Mouse (Mus musculus) heart, embryonic 14.5 days (tissue): ENCODE results near the gene Prodh2. TPM values are rescaled to one million over a fixed set of nuclear protein-coding genes. Genes with fewer than 3 reads are reported as not detected.

Source experiments
- ATAC-seq: fragments of 200-750 bp; cut with Nextera tagmentation; 2 replicates; pipeline ENCODE4 v1.8.0; 2017; ENCODE audit warnings: low read depth, moderate TSS enrichment; ENCODE audit not compliant: insufficient number of reproducible peaks, insufficient read depth, low FRiP score
- H3K27ac ChIP-seq, 2 experiments: fragments of 200-500 bp in 1 of 2; fragments of 300-500 bp in 1 of 2; sonication (generic) in 1 of 2; replicated peaks in 1 of 2; 2 replicates each; pipeline ENCODE4 v1.5.1; 2012 to 2014; ENCODE audit warnings: low read depth in 2 of 2, low read length in 2 of 2, control low read depth in 1 of 2, mild to moderate bottlenecking in 1 of 2, mixed read lengths in 1 of 2; ENCODE audit not compliant: control insufficient read depth in 1 of 2, insufficient read depth in 1 of 2
- H3K27me3 ChIP-seq: fragments of 300-500 bp; sonication (generic); 2 replicates; pipeline ENCODE4 v1.6.1; 2014; ENCODE audit warnings: mild to moderate bottlenecking, low read length, control low read depth; ENCODE audit not compliant: control insufficient read depth, insufficient read depth
- H3K36me3 ChIP-seq: fragments of 300-500 bp; sonication (generic); 2 replicates; pipeline ENCODE4 v1.6.1; 2014; ENCODE audit warnings: mild to moderate bottlenecking, control low read depth, low read length, mixed read lengths; ENCODE audit not compliant: control insufficient read depth, insufficient read depth
- H3K4me1 ChIP-seq, 2 experiments: fragments of 200-500 bp in 1 of 2; fragments of 300-500 bp in 1 of 2; sonication (generic) in 1 of 2; 2 replicates each; pipeline ENCODE4 v1.6.1; 2012 to 2014; ENCODE audit warnings: low read length in 2 of 2, control low read depth in 1 of 2, mixed read lengths in 1 of 2; ENCODE audit not compliant: control insufficient read depth in 2 of 2, insufficient read depth in 2 of 2
- H3K4me2 ChIP-seq: fragments of 300-500 bp; sonication (generic); 2 replicates; pipeline ENCODE4 v1.6.1; 2014; ENCODE audit warnings: mild to moderate bottlenecking, low read length
- H3K4me3 ChIP-seq, 2 experiments: fragments of 200-500 bp in 1 of 2; fragments of 300-500 bp in 1 of 2; sonication (generic) in 1 of 2; 2 replicates each; pipeline ENCODE4 v1.5.1; 2012 to 2014; ENCODE audit warnings: low read length in 2 of 2, mild to moderate bottlenecking in 2 of 2, control low read depth in 1 of 2, low read depth in 1 of 2, moderate library complexity in 1 of 2; ENCODE audit not compliant: control insufficient read depth in 1 of 2, insufficient read depth in 1 of 2
- H3K9ac ChIP-seq: fragments of 300-500 bp; sonication (generic); 2 replicates; pipeline ENCODE4 v1.6.1; 2014; ENCODE audit warnings: mild to moderate bottlenecking, low read length
- H3K9me3 ChIP-seq: fragments of 300-500 bp; sonication (generic); 2 replicates; pipeline ENCODE4 v1.6.1; 2016; ENCODE audit warnings: low read length, control low read depth; ENCODE audit not compliant: control insufficient read depth
- WGBS: fragments of 180-500 bp; shearing (Covaris S2); extraction: QIAGEN DNeasy Blood & Tissue Kit; methylation state at CpG from one replicate; pipeline ENCODE4 v1.1.7; 2014; 5-methylcytosine and 5-hydroxymethylcytosine counted together
- polyA plus RNA-seq: library from polyadenylated mRNA; unstranded; fragments of >200 nt; fragmentation: Nextera tagmentation; extraction: Ambion mirVana; gene quantifications from 2 replicates; pipeline ENCODE4 v1.2.1, GENCODE M21; 2014

The Prodh2 gene
- polyA plus RNA-seq, 1 experiment from 2014 or later = not detected

DNA sequence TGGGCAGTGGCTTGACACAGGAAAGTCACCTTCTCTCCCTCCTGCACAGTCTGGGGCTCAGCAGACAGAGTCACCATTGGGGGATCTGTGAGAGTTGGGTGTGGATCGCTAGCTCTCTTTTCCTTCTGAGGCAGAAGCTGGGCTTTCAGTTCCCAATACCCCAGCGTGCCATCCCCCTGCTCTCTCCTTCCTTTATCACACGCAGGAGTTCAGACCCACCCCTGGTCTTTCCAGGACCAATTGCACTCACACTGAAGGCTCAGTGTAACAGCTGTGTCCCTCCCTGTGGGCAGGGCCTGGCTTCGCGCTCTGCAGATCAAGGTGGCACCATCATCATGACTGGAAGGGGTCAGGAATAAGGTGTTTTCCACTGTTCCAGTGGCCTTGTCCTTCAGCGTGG lies 39.2 kb upstream of the Prodh2 start:
- Histone ChIP-seq H3K27me3 (peaks cover 73% of the 10 kb centered on the region), H3K4me3 (0 out of 4 replicates have a peak overlapping the region, but pooled peaks of 1 of the 2 experiments have one; percentile 4), H3K4me2 (0 out of 2 replicates have a peak overlapping the region, but pooled peaks have one; percentile 11), H3K27ac (no peak overlapping the region), H3K36me3 (no peaks in the 10 kb centered on the region), H3K4me1 (peaks cover 0 to 3% of the 10 kb centered on the region in 2 experiments; a peak in 1 of 4 replicates), H3K9me3 (no peaks in the 10 kb centered on the region), H3K9ac (no peak overlapping the region)
- WGBS = 13% methylated on average over 6 of the region's 6 CpGs
- ATAC-seq = no peak

GRCm38 (mm10) chr7:30456487-30456886 lies 36.9 kb upstream of the Prodh2 start:
- no peak for ATAC-seq
- Histone ChIP-seq H3K4me2 (peak overlapping the region; percentile 14; the same call in 1 of the 2 replicates), H3K27ac (no peak overlapping the region), H3K9ac (no peak overlapping the region), H3K4me3 (no peak overlapping the region), H3K4me1 (peaks cover 0 to 3% of the 10 kb centered on the region in 2 experiments; a peak in 1 of 4 replicates), H3K36me3 (no peaks in the 10 kb centered on the region), H3K9me3 (no peaks in the 10 kb centered on the region), H3K27me3 (peaks cover 95% of the 10 kb centered on the region)
- 2% methylated on average over 9 of the region's 9 CpGs for WGBS

- Histone ChIP-seq H3K36me3 (no peaks in the 10 kb centered on the region), H3K27ac (no peak overlapping the region), H3K4me2 (peak overlapping the region; percentile 14), H3K27me3 (peaks cover 97% of the 10 kb centered on the region), H3K4me1 (peaks cover 0 to 3% of the 10 kb centered on the region in 2 experiments; a peak in 1 of 4 replicates), H3K4me3 (no peak overlapping the region; a peak in 1 of 4 replicates), H3K9ac (no peak overlapping the region), H3K9me3 (no peaks in the 10 kb centered on the region)
- WGBS = 1% methylated on average over 31 of the region's 31 CpGs
- no peak for ATAC-seq
Observed at GRCm38 (mm10) chr7:30456911-30457628, 36.4 kb upstream of the Prodh2 start.

DNA sequence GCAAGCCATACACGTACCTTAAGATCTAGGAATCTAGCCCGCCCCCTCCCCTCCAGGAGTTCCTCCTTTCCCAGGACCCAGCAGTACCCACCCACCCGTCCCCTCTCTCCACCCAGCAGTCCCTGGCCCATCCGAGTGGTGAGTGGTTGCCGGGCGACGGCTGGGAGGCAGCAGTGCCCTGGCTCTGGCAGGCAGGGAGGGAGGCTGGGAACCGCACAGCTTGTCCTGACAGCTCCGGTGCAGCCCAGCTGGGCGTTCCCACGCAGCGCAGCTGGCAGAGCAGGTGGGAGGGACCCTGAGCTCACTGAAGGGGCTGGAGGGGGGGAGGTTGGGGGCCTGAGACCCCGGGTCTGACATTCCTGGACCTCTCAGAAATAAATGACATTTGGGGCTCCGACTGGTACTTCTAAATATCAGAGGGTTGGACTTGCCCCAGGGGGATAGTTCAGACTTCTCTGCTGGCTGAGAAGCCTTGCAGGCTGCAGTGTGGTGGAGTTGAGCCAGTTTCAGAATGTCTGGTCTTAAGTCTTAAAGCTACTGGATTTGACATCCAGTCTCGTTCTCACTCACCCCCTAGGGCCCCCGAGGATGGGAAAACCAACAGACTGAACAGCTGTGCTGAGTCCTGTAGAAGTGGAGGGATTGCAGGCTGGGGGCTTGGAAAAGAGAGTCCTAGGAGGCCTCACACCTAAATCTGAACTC lies 35.6 kb upstream of the Prodh2 start, which contains the start of the genes Kirrel2 and Nphs1:
TSS of gene Kirrel2 (minus strand) at position 62 of the 702 bp plus-strand sequence.
TSS of gene Nphs1 (plus strand) at position 687 of the 702 bp plus-strand sequence.
- peak within 1 kb of the TSS; percentile 14 for H3K4me2 ChIP-seq
- peaks cover 97% of the 10 kb centered on the region for H3K27me3 ChIP-seq
- H3K27ac ChIP-seq = no peak within 1 kb of the TSS
- H3K4me3 ChIP-seq = no peak within 1 kb of the TSS; a peak in 1 of 4 replicates
- no peak for ATAC-seq
- WGBS = 3% methylated on average over 16 of the region's 16 CpGs
- no peak within 1 kb of the TSS for H3K9ac ChIP-seq
- peaks cover 0 to 3% of the 10 kb centered on the region in 2 experiments; a peak in 1 of 4 replicates for H3K4me1 ChIP-seq
- no peaks in the 10 kb centered on the region for H3K9me3 ChIP-seq
- H3K36me3 ChIP-seq = no peaks in the 10 kb centered on the region

DNA sequence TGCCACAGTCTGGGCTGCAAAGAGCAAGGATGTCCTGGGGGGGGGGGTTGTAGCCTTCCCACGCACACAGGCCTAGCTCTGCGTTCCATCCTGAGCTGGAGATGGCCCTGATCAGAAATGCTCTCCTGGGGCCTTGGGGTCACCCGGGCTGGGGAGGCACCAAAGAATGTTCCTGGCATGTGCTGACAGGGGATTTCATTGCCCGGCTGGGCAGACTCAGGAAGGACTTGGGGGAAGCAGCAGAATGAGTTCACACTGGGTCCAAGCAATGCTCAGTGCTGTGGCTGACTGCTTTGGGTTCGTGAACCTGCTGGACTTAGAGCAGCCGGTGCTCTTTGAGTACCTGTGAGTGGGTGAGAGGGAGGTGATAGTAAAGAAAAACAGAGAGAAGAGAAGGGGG lies 33.9 kb upstream of the Prodh2 start:
- no peaks in the 10 kb centered on the region for H3K36me3 ChIP-seq
- no peak overlapping the region for H3K27ac ChIP-seq
- ATAC-seq = no peak
- H3K27me3 ChIP-seq = peaks cover 93% of the 10 kb centered on the region
- H3K4me1 ChIP-seq = no peaks in the 10 kb centered on the region; a peak in 1 of 4 replicates
- WGBS = 31% methylated on average over 6 of the region's 6 CpGs
- H3K9ac ChIP-seq = no peak overlapping the region
- H3K9me3 ChIP-seq = no peaks in the 10 kb centered on the region
- H3K4me2 ChIP-seq = no peak overlapping the region
- no peak overlapping the region for H3K4me3 ChIP-seq

GRCm38 (mm10) chr7:30463568-30463967 lies 29.9 kb upstream of the Prodh2 start:
- no peak for ATAC-seq
- Histone ChIP-seq H3K9me3 (no peaks in the 10 kb centered on the region), H3K9ac (no peak overlapping the region), H3K36me3 (no peaks in the 10 kb centered on the region), H3K4me1 (peaks cover 0 to 2% of the 10 kb centered on the region in 2 experiments; a peak in 1 of 4 replicates), H3K4me3 (no peak overlapping the region), H3K27me3 (peaks cover 92% of the 10 kb centered on the region), H3K27ac (no peak overlapping the region), H3K4me2 (no peak overlapping the region)
- WGBS = 32% methylated on average over 7 of the region's 7 CpGs

GRCm38 (mm10) chr7:30463996-30464395 lies 29.4 kb upstream of the Prodh2 start:
- Histone ChIP-seq H3K4me2 (no peak overlapping the region), H3K4me3 (no peak overlapping the region), H3K9ac (no peak overlapping the region), H3K27me3 (peaks cover 88% of the 10 kb centered on the region), H3K27ac (no peak overlapping the region), H3K4me1 (peaks cover 0 to 2% of the 10 kb centered on the region in 2 experiments; a peak in 1 of 4 replicates), H3K36me3 (no peaks in the 10 kb centered on the region), H3K9me3 (no peaks in the 10 kb centered on the region)
- ATAC-seq = no peak
- 31% methylated on average over 4 of the region's 4 CpGs for WGBS
